Mouse (Mus musculus) stomach, embryonic 15.5 days (tissue): ENCODE measurements around the gene Gatm. TPM values are rescaled to one million over a fixed set of nuclear protein-coding genes. Genes with fewer than 3 reads are reported as not detected.

Experiments used
- ATAC-seq: fragments of 200-750 bp; cut with Nextera tagmentation; 2 replicates; pipeline ENCODE4 v1.8.0; 2017; ENCODE audit warnings: low read depth, moderate number of reproducible peaks, moderate TSS enrichment; ENCODE audit not compliant: insufficient read depth, low FRiP score
- H3K27ac ChIP-seq: fragments of 300-500 bp; sonication (generic); 2 replicates; pipeline ENCODE4 v1.5.1; 2015; ENCODE audit warnings: mild to moderate bottlenecking, inconsistent platforms
- H3K27me3 ChIP-seq: fragments of 300-500 bp; sonication (generic); replicated peaks from 2 replicates; pipeline ENCODE4 v1.6.1; 2015; ENCODE audit warnings: inconsistent platforms
- H3K36me3 ChIP-seq: fragments of 300-500 bp; sonication (generic); 2 replicates; pipeline ENCODE4 v1.6.1; 2015; ENCODE audit warnings: inconsistent platforms
- H3K4me1 ChIP-seq: fragments of 300-500 bp; sonication (generic); 2 replicates; pipeline ENCODE4 v1.6.1; 2015; ENCODE audit warnings: inconsistent platforms
- H3K4me2 ChIP-seq: fragments of 300-500 bp; sonication (generic); 2 replicates; pipeline ENCODE4 v1.6.1; 2015; ENCODE audit warnings: mild to moderate bottlenecking, inconsistent platforms
- H3K4me3 ChIP-seq: fragments of 300-500 bp; sonication (generic); replicated peaks from 2 replicates; pipeline ENCODE4 v1.5.1; 2015; ENCODE audit warnings: inconsistent platforms
- H3K9ac ChIP-seq: fragments of 300-500 bp; sonication (generic); 2 replicates; pipeline ENCODE4 v1.6.1; 2015; ENCODE audit warnings: inconsistent platforms
- H3K9me3 ChIP-seq: fragments of 300-500 bp; sonication (generic); 2 replicates; pipeline ENCODE4 v1.6.1; 2016; ENCODE audit warnings: inconsistent platforms
- WGBS: fragments of 180-500 bp; shearing (Covaris S2); methylation state at CpG from one replicate; pipeline ENCODE4 v1.1.7; 2015; 5-methylcytosine and 5-hydroxymethylcytosine counted together
- polyA plus RNA-seq: library from polyadenylated mRNA; unstranded; fragments of >200 nt; fragmentation: Nextera tagmentation; extraction: Ambion mirVana; gene quantifications from 2 replicates; pipeline ENCODE4 v1.2.1, GENCODE M21; 2015

The Gatm gene
- polyA plus RNA-seq = 22.4 and 28.5 TPM in 2 replicates

DNA sequence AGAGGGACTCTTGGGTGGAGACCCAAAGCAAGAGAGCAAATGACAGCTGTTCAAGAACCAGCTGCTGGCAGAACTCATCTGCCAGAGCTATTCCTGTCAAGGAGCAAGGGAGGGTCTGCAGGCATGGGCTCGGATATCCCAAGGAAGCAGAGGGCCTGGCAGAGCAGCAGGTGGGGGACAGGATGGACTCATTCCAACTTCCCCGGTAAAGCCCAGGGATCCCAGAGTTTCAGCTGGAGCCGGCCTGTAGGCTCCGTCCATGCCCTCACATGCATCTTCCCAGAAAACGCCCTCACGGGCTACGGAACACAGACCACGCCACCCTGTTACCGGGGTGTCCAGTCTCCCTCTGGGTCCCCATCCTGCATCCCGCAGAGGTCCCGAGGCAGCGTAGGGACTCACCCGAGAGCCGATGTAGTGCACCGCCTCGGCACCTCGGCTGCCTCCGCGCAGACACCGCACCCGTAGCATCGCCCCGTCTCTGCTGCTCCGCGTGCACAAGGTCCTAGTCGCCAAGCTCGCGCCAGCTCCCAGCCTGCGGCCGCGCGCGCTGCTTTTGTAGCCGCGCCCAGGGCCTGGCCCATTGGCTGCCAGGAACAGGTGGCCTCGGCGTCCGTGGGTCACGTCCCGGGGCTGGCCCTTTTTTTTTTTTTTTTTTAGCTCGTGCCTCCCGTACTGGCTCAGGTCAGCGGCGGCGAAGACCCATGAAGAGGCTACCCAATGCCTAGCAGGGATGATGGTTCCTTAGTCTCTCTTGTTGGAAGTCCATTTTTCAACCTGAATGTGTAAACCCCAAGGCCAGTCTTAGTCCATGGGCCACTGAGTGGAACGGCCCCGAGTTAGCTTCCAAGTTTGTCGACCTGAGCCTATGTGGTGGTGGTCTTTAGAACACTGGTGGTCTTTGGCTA lies at the start of gene Gatm:
Gatm (minus strand) TSS at position 558 of the 908 bp plus-strand sequence.
- 0 out of 2 replicates have a peak, but pooled peaks cover 4% of the 10 kb centered on the region for H3K4me1 ChIP-seq
- WGBS = 3% methylated on average over 47 of the region's 48 CpGs

DNA sequence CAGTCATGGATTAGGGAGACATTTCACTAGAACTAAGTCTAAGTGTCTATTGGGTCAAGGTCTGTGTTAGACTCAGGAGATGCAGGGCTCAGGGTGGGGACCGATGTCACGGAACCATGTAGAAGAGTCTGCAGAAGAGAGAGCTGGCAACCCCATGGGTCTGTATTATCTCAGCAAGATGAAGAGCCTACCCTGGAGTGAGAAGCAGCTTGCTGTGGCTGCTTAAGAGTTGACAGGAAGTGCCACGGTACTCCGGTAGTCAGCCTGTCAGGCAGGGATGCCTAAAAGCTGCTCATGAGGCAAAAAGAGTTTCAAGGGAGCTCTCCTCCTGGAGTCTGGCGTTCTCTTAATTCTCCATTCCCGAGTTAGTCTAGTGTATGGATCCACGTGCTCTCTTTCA lies 48.7 kb upstream of the Gatm start:
- no peak overlapping the region for H3K27ac ChIP-seq
- no peak overlapping the region for H3K9ac ChIP-seq
- H3K4me1 ChIP-seq = peaks cover 10% of the 10 kb centered on the region; the same call in 1 of the 2 replicates
- no peaks in the 10 kb centered on the region for H3K9me3 ChIP-seq
- no peak overlapping the region for H3K4me3 ChIP-seq
- no peak for ATAC-seq
- no peak overlapping the region for H3K4me2 ChIP-seq
- no peaks in the 10 kb centered on the region for H3K27me3 ChIP-seq
- H3K36me3 ChIP-seq = no peaks in the 10 kb centered on the region
- WGBS = 74% methylated on average over 7 of the region's 7 CpGs

More for the DNA sequence above, at the start of gene Gatm:
- H3K9ac ChIP-seq = no peak within 1 kb of the TSS; the same call in 1 of the 2 replicates
- peak within 1 kb of the TSS; percentile 84 for H3K4me2 ChIP-seq
- H3K9me3 ChIP-seq = no peaks in the 10 kb centered on the region
- ATAC-seq = peak; percentile 91; the same call in 1 of the 2 replicates
- H3K36me3 ChIP-seq = no peaks in the 10 kb centered on the region
- H3K27me3 ChIP-seq = 0 out of 2 replicates have a peak, but pooled peaks cover 12% of the 10 kb centered on the region
- H3K27ac ChIP-seq = no peak within 1 kb of the TSS
- H3K4me3 ChIP-seq = peak within 1 kb of the TSS; percentile 47

GRCm38 (mm10) chr2:122657707-122658524 lies 46.8 kb upstream of the Gatm start:
- H3K36me3 ChIP-seq = no peaks in the 10 kb centered on the region
- H3K9me3 ChIP-seq = no peaks in the 10 kb centered on the region
- no peak overlapping the region for H3K4me2 ChIP-seq
- peaks cover 10% of the 10 kb centered on the region; the same call in 1 of the 2 replicates for H3K4me1 ChIP-seq
- WGBS = 76% methylated on average over 11 of the region's 11 CpGs
- no peak overlapping the region for H3K4me3 ChIP-seq
- no peak overlapping the region for H3K9ac ChIP-seq
- ATAC-seq = peak; percentile 82
- peak overlapping the region; percentile 84 for H3K27ac ChIP-seq
- H3K27me3 ChIP-seq = no peaks in the 10 kb centered on the region

- H3K4me2 ChIP-seq = no peak overlapping the region
- H3K9ac ChIP-seq = no peak overlapping the region
- peaks cover 10% of the 10 kb centered on the region; the same call in 1 of the 2 replicates for H3K4me1 ChIP-seq
- no peaks in the 10 kb centered on the region for H3K27me3 ChIP-seq
- H3K4me3 ChIP-seq = no peak overlapping the region
- H3K36me3 ChIP-seq = no peaks in the 10 kb centered on the region
- peak overlapping the region; percentile 84; the same call in 1 of the 2 replicates for H3K27ac ChIP-seq
- WGBS = 49% methylated on average over 9 of the region's 9 CpGs
- H3K9me3 ChIP-seq = no peaks in the 10 kb centered on the region
- no peak for ATAC-seq
These were observed 45.7 kb upstream of the Gatm start for GRCm38 (mm10) chr2:122656767-122657166.

- Histone ChIP-seq H3K27ac (no peak overlapping the region), H3K4me2 (no peak overlapping the region), H3K4me3 (no peak overlapping the region), H3K9ac (no peak overlapping the region), H3K9me3 (no peaks in the 10 kb centered on the region), H3K4me1 (peaks cover 10% of the 10 kb centered on the region; the same call in 1 of the 2 replicates), H3K27me3 (no peaks in the 10 kb centered on the region), H3K36me3 (no peaks in the 10 kb centered on the region)
- no peak for ATAC-seq
- 43% methylated on average over 2 of the region's 2 CpGs for WGBS
These were observed 44.9 kb upstream of the Gatm start for GRCm38 (mm10) chr2:122656052-122656451.

DNA sequence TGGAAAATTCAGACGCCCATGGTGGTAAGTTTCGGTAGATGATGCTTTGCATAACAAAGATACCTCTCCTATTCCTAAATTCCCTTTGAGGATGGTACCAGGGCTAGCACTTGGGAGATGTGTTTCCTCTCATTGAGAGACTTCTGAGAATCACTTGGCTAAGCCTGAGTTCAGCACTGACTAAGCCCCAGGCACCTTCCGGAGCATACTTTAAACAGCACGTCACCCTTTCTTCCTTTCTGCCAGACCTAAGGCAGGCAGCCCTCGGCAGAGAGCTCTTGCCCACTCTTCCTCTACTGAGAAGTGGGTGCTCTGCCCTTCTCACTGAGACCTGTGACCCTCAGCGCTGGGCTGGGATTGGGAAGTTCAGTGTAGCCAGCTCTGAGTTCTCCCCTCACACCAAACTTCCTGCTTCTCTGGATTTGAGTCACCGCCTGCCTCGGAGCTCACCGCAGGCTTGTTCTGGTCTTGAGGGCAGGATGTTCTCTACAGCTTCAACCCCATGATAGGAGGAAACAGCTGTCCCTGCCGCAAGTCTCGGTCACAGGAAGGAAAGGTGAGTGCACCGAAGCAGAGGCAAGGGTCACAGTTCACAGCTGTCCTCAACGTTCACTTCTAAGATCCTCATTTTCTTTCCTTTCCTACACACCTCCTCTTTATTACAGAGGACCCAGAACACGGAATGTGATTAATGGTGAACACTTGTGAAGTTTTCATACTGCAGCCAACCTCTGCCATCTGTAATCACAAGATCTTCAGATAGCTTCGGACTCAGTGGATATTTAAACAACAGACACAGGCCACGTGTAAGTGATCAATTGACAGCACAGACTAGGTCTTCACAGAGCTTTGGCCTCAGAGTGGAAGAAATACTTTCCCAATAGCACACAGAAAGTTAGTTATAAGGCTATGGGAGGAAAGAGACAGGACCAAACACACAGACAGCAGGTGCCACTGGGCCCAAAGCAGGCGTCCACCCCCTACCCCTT lies 41.3 kb upstream of the Gatm start:
- no peaks in the 10 kb centered on the region for H3K27me3 ChIP-seq
- H3K9ac ChIP-seq = no peak overlapping the region
- WGBS = 43% methylated on average over 17 of the region's 17 CpGs
- no peak overlapping the region for H3K4me2 ChIP-seq
- ATAC-seq = no peak; the same call in 1 of the 2 replicates
- no peak overlapping the region for H3K4me3 ChIP-seq
- no peaks in the 10 kb centered on the region for H3K9me3 ChIP-seq
- H3K36me3 ChIP-seq = no peaks in the 10 kb centered on the region
- H3K27ac ChIP-seq = no peak overlapping the region
- peaks cover 10% of the 10 kb centered on the region; the same call in 1 of the 2 replicates for H3K4me1 ChIP-seq

DNA sequence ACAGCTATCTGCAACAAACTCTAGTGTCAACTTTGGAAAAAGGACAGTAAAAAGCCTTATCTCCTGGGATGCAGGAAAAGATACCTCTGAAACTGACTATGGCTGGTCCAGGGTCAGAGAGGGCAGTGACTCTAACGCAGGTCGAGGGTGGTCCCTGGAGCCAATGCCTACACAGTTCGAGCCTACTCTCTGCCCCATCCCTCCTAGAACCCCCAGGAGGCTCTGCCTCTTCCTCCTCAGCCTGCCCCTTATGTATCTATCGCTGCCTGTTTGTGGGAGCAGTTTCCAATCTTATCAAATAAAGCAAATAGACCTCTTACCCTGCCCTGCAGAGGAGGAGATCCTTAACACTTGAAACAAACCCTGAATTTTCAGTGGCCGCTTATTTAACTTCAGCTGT lies 27.6 kb upstream of the Gatm start:
- Histone ChIP-seq H3K27ac (no peak overlapping the region), H3K4me2 (no peak overlapping the region), H3K27me3 (0 out of 2 replicates have a peak, but pooled peaks cover 3% of the 10 kb centered on the region), H3K4me3 (no peak overlapping the region), H3K9ac (no peak overlapping the region), H3K9me3 (no peaks in the 10 kb centered on the region), H3K36me3 (no peaks in the 10 kb centered on the region), H3K4me1 (0 out of 2 replicates have a peak, but pooled peaks cover 4% of the 10 kb centered on the region)
- 29% methylated on average over 5 of the region's 5 CpGs for WGBS
- ATAC-seq = no peak

GRCm38 (mm10) chr2:122638029-122638428 lies 26.9 kb upstream of the Gatm start:
- Histone ChIP-seq H3K9ac (no peak overlapping the region), H3K27me3 (0 out of 2 replicates have a peak, but pooled peaks cover 3% of the 10 kb centered on the region), H3K4me2 (peak overlapping the region; percentile 83), H3K36me3 (peaks cover 5% of the 10 kb centered on the region; the same call in 1 of the 2 replicates), H3K4me3 (peak overlapping the region; percentile 44), H3K9me3 (no peaks in the 10 kb centered on the region), H3K27ac (no peak overlapping the region), H3K4me1 (0 out of 2 replicates have a peak, but pooled peaks cover 4% of the 10 kb centered on the region)
- 35% methylated on average over 12 of the region's 12 CpGs for WGBS
- no peak for ATAC-seq

GRCm38 (mm10) chr2:122637526-122637997 lies 26.5 kb upstream of the Gatm start:
- peak; percentile 84 for ATAC-seq
- 0 out of 2 replicates have a peak, but pooled peaks cover 4% of the 10 kb centered on the region for H3K4me1 ChIP-seq
- no peaks in the 10 kb centered on the region for H3K9me3 ChIP-seq
- H3K27me3 ChIP-seq = 0 out of 2 replicates have a peak, but pooled peaks cover 3% of the 10 kb centered on the region
- 2% methylated on average over 36 of the region's 36 CpGs for WGBS
- peak overlapping the region; percentile 44 for H3K4me3 ChIP-seq
- H3K36me3 ChIP-seq = peaks cover 7% of the 10 kb centered on the region; the same call in 1 of the 2 replicates
- peak overlapping the region; percentile 83 for H3K4me2 ChIP-seq
- H3K9ac ChIP-seq = no peak overlapping the region
- no peak overlapping the region for H3K27ac ChIP-seq

- 0 out of 2 replicates have a peak, but pooled peaks cover 3% of the 10 kb centered on the region for H3K27me3 ChIP-seq
- ATAC-seq = no peak
- no peak within 1 kb of the TSS for H3K9ac ChIP-seq
- H3K4me2 ChIP-seq = peak within 1 kb of the TSS; percentile 83
- H3K4me1 ChIP-seq = peaks cover 9% of the 10 kb centered on the region; the same call in 1 of the 2 replicates
- H3K36me3 ChIP-seq = peaks cover 7% of the 10 kb centered on the region; the same call in 1 of the 2 replicates
- H3K4me3 ChIP-seq = peak within 1 kb of the TSS; percentile 44
- no peak within 1 kb of the TSS for H3K27ac ChIP-seq
- H3K9me3 ChIP-seq = no peaks in the 10 kb centered on the region
- WGBS = 40% methylated on average over 3 of the region's 3 CpGs
These were observed 25.6 kb upstream of the Gatm start, which contains the start of gene AA467197 for GRCm38 (mm10) chr2:122636686-122637085. AA467197 (plus strand) TSS chr2:122636986.
